Mouse (Mus musculus) liver, postnatal 0 days (tissue): ENCODE results near the gene CK137956. TPM values are rescaled to one million over a fixed set of nuclear protein-coding genes. Genes with fewer than 3 reads are reported as not detected.

Experiments used
- ATAC-seq: fragments of 200-750 bp; cut with Nextera tagmentation; 2 replicates; pipeline ENCODE4 v1.8.0; 2017; ENCODE audit warnings: mild to moderate bottlenecking, moderate library complexity
- DNase-seq: peaks from one replicate; pipeline ENCODE4 v3.0.0-alpha.2; 2016
- H3K27ac ChIP-seq: fragments of 300-500 bp; sonication (generic); 2 replicates; pipeline ENCODE4 v1.5.1; 2014; ENCODE audit warnings: antibody characterized with exemption, moderate library complexity, mild to moderate bottlenecking, low read depth
- H3K27me3 ChIP-seq: fragments of 300-500 bp; sonication (generic); 2 replicates; pipeline ENCODE4 v1.6.1; 2014; ENCODE audit warnings: low read length, control low read depth, mixed read lengths; ENCODE audit not compliant: insufficient read depth
- H3K36me3 ChIP-seq: fragments of 300-500 bp; sonication (generic); replicated peaks from 2 replicates; pipeline ENCODE4 v1.6.1; 2014; ENCODE audit warnings: mild to moderate bottlenecking, control low read depth, low read length, moderate library complexity, mixed read lengths; ENCODE audit not compliant: insufficient read depth
- H3K4me1 ChIP-seq: fragments of 300-500 bp; sonication (generic); 2 replicates; pipeline ENCODE4 v1.6.1; 2014; ENCODE audit warnings: antibody characterized with exemption, mild to moderate bottlenecking, control low read depth; ENCODE audit not compliant: insufficient read depth
- H3K4me2 ChIP-seq: fragments of 300-500 bp; sonication (generic); 2 replicates; pipeline ENCODE4 v1.6.1; 2014; ENCODE audit warnings: low read depth, mild to moderate bottlenecking, low read length, moderate library complexity, mixed read lengths
- H3K4me3 ChIP-seq: fragments of 300-500 bp; sonication (generic); 2 replicates; pipeline ENCODE4 v1.5.1; 2014; ENCODE audit warnings: low read depth, low read length
- H3K9ac ChIP-seq: fragments of 300-500 bp; sonication (generic); replicated peaks from 2 replicates; pipeline ENCODE4 v1.6.1; 2014; ENCODE audit warnings: mild to moderate bottlenecking, moderate library complexity
- H3K9me3 ChIP-seq: fragments of 300-500 bp; sonication (generic); 2 replicates; pipeline ENCODE4 v1.6.1; 2016; ENCODE audit warnings: mild to moderate bottlenecking, control low read depth, low read length, mixed read lengths
- CTCF ChIP-seq: sonication (generic); IDR thresholded peaks from 2 replicates; pipeline ENCODE4 v1.5.1; 2016; ENCODE audit warnings: antibody characterized with exemption, low read depth
- EP300 ChIP-seq: IDR thresholded peaks from 2 replicates; pipeline ENCODE4 v1.6.1; 2016; ENCODE audit warnings: antibody characterized with exemption, low read depth, mild to moderate bottlenecking
- WGBS: fragments of 180-500 bp; shearing (Covaris S2); extraction: QIAGEN DNeasy Blood & Tissue Kit; methylation state at CpG from one replicate; pipeline ENCODE4 v1.1.7; 2014; ENCODE audit not compliant: insufficient replicate concordance; 5-methylcytosine and 5-hydroxymethylcytosine counted together
- polyA plus RNA-seq: library from polyadenylated mRNA; unstranded; fragments of >200 nt; fragmentation: Nextera tagmentation; extraction: Ambion mirVana; gene quantifications from 2 replicates; pipeline ENCODE4 v1.2.1, GENCODE M21; 2015

Gene CK137956
- polyA plus RNA-seq, 1 experiment from 2014 or later: not detected

GRCm38 (mm10) chr4:127988526-127989180, 17.9 kb upstream of the CK137956 start:
- no peak overlapping the region for H3K4me3 ChIP-seq
- H3K4me1 ChIP-seq: no peaks in the 10 kb centered on the region
- no peaks in the 10 kb centered on the region for H3K9me3 ChIP-seq
- H3K4me2 ChIP-seq: no peak overlapping the region
- H3K9ac ChIP-seq: no peak overlapping the region
- TF ChIP-seq EP300 (no peak), CTCF (no peak)
- DNase-seq: no peak
- no peak overlapping the region for H3K27ac ChIP-seq
- WGBS: 4% methylated on average over 36 of the region's 39 CpGs
- H3K27me3 ChIP-seq: peaks cover 49% of the 10 kb centered on the region
- no peak for ATAC-seq
- H3K36me3 ChIP-seq: no peaks in the 10 kb centered on the region

GRCm38 (mm10) chr4:127987784-127988455, 17.2 kb upstream of the CK137956 start, which contains the start of gene Csmd2:
TSS of gene Csmd2 (plus strand) at chr4:127987857.
- no peaks in the 10 kb centered on the region for H3K4me1 ChIP-seq
- H3K4me3 ChIP-seq: no peak within 1 kb of the TSS
- H3K9me3 ChIP-seq: no peaks in the 10 kb centered on the region
- DNase-seq (no peak), ATAC-seq (no peak)
- no peak within 1 kb of the TSS for H3K4me2 ChIP-seq
- H3K36me3 ChIP-seq: no peaks in the 10 kb centered on the region
- TF ChIP-seq CTCF: no peak
- no peak for TF ChIP-seq EP300
- 2% methylated on average over 45 of the region's 65 CpGs for WGBS
- H3K9ac ChIP-seq: no peak within 1 kb of the TSS
- H3K27me3 ChIP-seq: peaks cover 49% of the 10 kb centered on the region
- H3K27ac ChIP-seq: no peak within 1 kb of the TSS

GRCm38 (mm10) chr4:127987270-127987669, 16.5 kb upstream of the CK137956 start:
- Histone ChIP-seq H3K4me2 (no peak overlapping the region), H3K9ac (no peak overlapping the region), H3K36me3 (no peaks in the 10 kb centered on the region), H3K4me1 (no peaks in the 10 kb centered on the region), H3K4me3 (no peak overlapping the region), H3K9me3 (no peaks in the 10 kb centered on the region), H3K27me3 (peaks cover 49% of the 10 kb centered on the region), H3K27ac (no peak overlapping the region)
- TF ChIP-seq CTCF: no peak
- no peak for TF ChIP-seq EP300
- ATAC-seq: no peak
- 12% methylated on average over 10 of the region's 10 CpGs for WGBS
- DNase-seq: no peak

- ATAC-seq (no peak), DNase-seq (no peak)
- Histone ChIP-seq H3K36me3 (no peaks in the 10 kb centered on the region), H3K27ac (no peak overlapping the region), H3K4me1 (no peaks in the 10 kb centered on the region), H3K9me3 (no peaks in the 10 kb centered on the region), H3K9ac (no peak overlapping the region), H3K4me3 (no peak overlapping the region), H3K4me2 (no peak overlapping the region), H3K27me3 (peaks cover 49% of the 10 kb centered on the region)
- WGBS: 7% methylated on average over 25 of the region's 25 CpGs
- no peak for TF ChIP-seq EP300
- TF ChIP-seq CTCF: no peak
Measured at GRCm38 (mm10) chr4:127986491-127987075, 15.8 kb upstream of the CK137956 start.

GRCm38 (mm10) chr4:127985874-127986273, 15.1 kb upstream of the CK137956 start:
- no peak overlapping the region for H3K4me2 ChIP-seq
- DNase-seq (no peak), ATAC-seq (no peak)
- H3K36me3 ChIP-seq: no peaks in the 10 kb centered on the region
- no peak overlapping the region for H3K4me3 ChIP-seq
- no peak overlapping the region for H3K9ac ChIP-seq
- 16% methylated on average over 10 of the region's 10 CpGs for WGBS
- peaks cover 49% of the 10 kb centered on the region for H3K27me3 ChIP-seq
- no peaks in the 10 kb centered on the region for H3K9me3 ChIP-seq
- TF ChIP-seq EP300 (no peak), CTCF (no peak)
- no peaks in the 10 kb centered on the region for H3K4me1 ChIP-seq
- H3K27ac ChIP-seq: no peak overlapping the region

GRCm38 (mm10) chr4:127984426-127984825, 13.7 kb upstream of the CK137956 start:
- ATAC-seq (no peak), DNase-seq (no peak)
- H3K4me3 ChIP-seq: no peak overlapping the region
- H3K27ac ChIP-seq: no peak overlapping the region
- 90% methylated on average over 2 of the region's 2 CpGs for WGBS
- no peaks in the 10 kb centered on the region for H3K9me3 ChIP-seq
- H3K36me3 ChIP-seq: no peaks in the 10 kb centered on the region
- H3K4me1 ChIP-seq: no peaks in the 10 kb centered on the region
- peaks cover 42% of the 10 kb centered on the region for H3K27me3 ChIP-seq
- no peak overlapping the region for H3K9ac ChIP-seq
- H3K4me2 ChIP-seq: no peak overlapping the region
- TF ChIP-seq CTCF (no peak), EP300 (no peak)
